Mouse (Mus musculus): Measurements from ENCODE around the gene Fem1b. TPM values are rescaled to one million over a fixed set of nuclear protein-coding genes. Genes with fewer than 3 reads are reported as not detected.
"Not testable (repeated sequence)": the region's sequence is repeated elsewhere in the genome, so short reads cannot be mapped to it uniquely, and the experiment has no call there.

The Fem1b gene
- total RNA-seq, 1 experiment from 2014 or later, result 61.0 TPM

DNA sequence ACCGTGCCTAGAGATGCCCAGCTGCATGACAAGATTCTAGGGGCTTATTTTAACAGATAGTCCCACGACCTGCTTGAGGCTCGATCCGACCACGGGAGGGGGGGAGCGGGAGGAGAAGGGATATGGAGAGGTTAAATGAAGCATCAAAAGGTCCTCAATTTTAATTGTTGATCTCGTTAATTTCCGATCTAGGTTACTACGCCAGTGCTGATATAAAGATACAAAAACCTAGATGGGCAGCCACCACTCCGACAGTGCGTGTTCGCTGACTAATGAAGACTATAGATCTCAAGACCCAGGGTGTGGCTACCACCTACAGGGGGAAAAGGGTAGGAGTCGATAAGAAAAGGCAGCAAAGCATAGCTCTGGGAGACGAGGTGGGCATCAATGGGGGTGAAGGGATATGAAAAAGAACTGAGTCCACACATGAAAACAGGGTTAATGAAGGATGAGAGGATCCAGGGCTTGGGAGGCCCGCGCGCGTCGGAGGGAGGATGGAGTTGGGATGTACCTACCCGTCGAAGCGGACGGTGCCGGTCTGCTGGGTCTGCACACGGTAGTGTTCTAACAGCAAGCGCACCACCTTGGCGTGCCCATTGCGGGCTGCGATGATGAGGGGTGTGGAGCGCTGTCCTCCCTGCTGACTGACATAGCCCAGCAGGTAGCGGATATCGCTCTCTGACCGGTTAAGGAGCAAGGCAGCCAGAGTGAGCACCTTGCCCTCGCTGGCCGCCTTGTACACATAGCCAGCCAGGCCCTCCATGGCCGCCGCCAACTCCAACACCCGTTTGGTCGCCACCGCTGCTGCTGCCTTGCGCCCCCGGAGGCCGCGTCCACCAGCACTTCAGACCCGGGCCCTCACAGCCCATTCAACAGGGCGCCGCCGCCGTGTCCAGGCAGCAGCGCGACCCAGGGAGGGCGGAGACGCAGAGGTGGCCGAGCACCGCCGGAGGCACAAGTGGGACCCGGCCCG lies 905 bp downstream of the Fem1b start:
- ATAC-seq (replicated peaks in 1 of 2; ENCODE audit: insufficient read depth in 1 of 2, low FRiP score in 2 of 2, low TSS enrichment in 1 of 2, low read depth in 1 of 2, poor library complexity in 2 of 2, severe bottlenecking in 2 of 2), result peak in 1 of 2 experiments; percentile 42; a peak in 2 of 4 replicates

- no peak for ATAC-seq (replicated peaks in 1 of 2; ENCODE audit: insufficient read depth in 1 of 2, low FRiP score in 2 of 2, low TSS enrichment in 1 of 2, low read depth in 1 of 2, poor library complexity in 2 of 2, severe bottlenecking in 2 of 2)
Observed at GRCm38 (mm10) chr9:62810095-62810494, 1.6 kb downstream of the Fem1b start.

DNA sequence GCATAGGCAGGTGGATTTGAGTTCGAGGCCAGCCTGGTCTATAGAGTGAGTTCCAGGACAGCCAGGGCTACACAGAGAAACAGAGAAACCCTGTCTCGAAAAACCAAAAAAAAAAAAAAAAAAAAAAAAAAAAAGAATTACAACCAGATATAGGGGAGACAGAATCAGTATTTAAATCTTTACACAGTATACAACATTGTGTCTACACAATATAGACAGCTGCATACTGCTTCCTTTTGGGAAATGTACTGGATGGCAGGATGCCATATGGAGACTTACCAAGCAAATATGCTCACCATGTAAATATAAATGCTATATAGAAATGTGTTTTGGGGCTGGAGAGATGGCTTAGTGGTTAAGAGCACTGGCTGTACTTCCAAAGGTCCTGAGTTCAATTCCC lies 12.5 kb downstream of the Fem1b start:
- not testable (repeated sequence) for ATAC-seq (replicated peaks in 1 of 2; ENCODE audit: insufficient read depth in 1 of 2, low FRiP score in 2 of 2, low TSS enrichment in 1 of 2, low read depth in 1 of 2, poor library complexity in 2 of 2, severe bottlenecking in 2 of 2)

DNA sequence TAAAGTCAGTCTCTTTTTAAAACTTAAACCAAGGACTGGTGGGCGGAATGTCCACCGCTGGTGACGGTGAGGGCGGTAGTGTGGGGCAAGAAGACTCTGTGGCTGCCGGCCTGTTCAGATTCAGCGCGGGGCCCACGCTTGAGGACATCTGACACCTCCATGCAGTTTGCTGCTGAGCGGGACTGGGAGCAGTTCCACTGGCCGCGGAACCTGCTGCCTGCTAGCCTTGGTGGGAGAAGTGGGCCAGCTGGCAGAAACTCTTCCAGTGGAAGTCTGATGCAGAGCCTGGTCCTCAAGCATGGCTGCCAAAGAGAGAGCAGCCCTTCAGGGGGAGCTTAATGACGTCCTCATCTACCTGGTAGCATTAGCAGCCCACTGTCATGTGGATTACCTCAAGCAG lies 21.9 kb downstream of the Fem1b start:
- ATAC-seq (replicated peaks in 1 of 2; ENCODE audit: insufficient read depth in 1 of 2, low FRiP score in 2 of 2, low TSS enrichment in 1 of 2, low read depth in 1 of 2, poor library complexity in 2 of 2, severe bottlenecking in 2 of 2), result no peak

DNA sequence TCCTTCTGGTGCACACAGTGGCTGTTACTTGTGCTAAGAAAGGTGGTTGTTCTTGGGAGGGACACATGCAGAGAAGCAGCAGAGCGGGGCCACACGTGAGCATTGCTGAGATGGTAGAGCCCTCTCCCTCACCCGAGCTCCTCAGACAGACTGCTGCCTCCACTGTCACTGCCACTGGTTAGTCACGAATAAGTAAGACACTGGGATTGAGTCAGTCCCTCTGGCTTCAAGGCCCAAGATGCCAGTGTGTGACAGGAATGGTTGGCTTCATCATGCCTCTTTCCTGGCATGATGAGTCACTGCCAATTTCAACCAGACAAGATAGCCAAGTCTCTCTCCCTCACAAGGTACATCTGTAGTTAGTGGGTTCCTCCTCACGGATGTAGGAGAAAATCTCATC lies 25.0 kb downstream of the Fem1b start:
- no peak for ATAC-seq (replicated peaks in 1 of 2; ENCODE audit: insufficient read depth in 1 of 2, low FRiP score in 2 of 2, low TSS enrichment in 1 of 2, low read depth in 1 of 2, poor library complexity in 2 of 2, severe bottlenecking in 2 of 2)

GRCm38 (mm10) chr9:62784233-62784632 lies 27.5 kb downstream of the Fem1b start:
- no peak for ATAC-seq (replicated peaks in 1 of 2; ENCODE audit: insufficient read depth in 1 of 2, low FRiP score in 2 of 2, low TSS enrichment in 1 of 2, low read depth in 1 of 2, poor library complexity in 2 of 2, severe bottlenecking in 2 of 2)

DNA sequence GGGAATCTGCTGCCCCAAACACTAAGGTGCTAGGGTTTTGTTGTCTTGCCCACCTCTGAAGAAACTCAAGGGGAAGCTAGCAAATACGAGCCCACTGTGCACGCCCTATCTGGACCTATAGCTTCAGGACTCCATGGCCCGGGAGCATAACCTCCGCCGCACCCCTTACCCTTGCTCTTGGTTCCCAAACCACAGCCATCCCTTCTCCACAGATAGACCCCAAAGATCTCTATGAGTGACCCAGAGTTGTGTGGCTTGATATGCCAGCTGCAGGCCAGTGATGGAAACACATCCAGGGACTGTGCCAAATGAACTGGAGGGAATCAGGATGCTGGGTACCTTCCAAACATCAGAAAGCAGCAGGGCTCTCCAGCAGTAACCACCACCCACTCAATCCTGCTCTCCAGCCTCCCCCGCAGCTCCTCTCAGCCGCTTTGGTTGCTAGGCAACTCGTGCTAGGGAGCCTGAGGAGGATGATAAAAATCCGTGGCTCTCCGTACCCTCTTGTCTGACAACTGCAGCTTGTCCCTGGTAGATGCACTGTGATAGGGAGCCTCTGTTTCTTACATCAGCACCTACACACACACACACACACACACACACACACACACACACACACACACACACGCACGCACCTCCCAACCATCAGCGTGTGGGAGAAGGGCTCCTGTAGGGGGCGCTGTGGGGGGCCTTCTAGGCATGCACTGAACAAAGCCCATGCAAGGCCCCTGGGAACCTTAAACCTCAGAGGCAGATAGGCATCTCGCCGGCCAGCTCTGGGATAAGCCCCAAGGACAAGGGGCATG lies 28.6 kb downstream of the Fem1b start:
- ATAC-seq (replicated peaks in 1 of 2; ENCODE audit: insufficient read depth in 1 of 2, low FRiP score in 2 of 2, low TSS enrichment in 1 of 2, low read depth in 1 of 2, poor library complexity in 2 of 2, severe bottlenecking in 2 of 2), result no peak

DNA sequence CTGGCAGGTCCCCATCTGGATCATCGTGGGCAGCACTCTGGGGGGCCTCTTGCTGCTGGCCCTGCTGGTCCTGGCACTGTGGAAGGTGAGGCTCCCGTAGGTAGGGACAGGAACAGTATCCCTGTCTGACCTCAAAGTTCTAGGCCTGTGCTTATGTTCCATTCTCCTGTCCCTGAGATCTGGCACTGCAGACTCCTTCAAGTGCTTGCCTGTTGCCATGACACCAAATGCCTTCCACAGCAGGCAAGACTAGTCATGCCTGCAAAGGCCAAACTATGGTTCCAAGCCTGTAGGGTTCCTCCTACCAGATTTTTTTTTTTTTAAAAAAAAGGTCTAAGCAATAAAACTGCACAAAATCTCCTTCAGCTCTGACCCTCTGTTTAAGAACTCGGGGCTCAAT lies 29.8 kb downstream of the Fem1b start:
- no peak for ATAC-seq (replicated peaks in 1 of 2; ENCODE audit: insufficient read depth in 1 of 2, low FRiP score in 2 of 2, low TSS enrichment in 1 of 2, low read depth in 1 of 2, poor library complexity in 2 of 2, severe bottlenecking in 2 of 2)

- ATAC-seq (replicated peaks in 1 of 2; ENCODE audit: insufficient read depth in 1 of 2, low FRiP score in 2 of 2, low TSS enrichment in 1 of 2, low read depth in 1 of 2, poor library complexity in 2 of 2, severe bottlenecking in 2 of 2), result no peak
Observed at GRCm38 (mm10) chr9:62778721-62779120, 33.0 kb downstream of the Fem1b start.

- peak; percentile 71 to 85 for ATAC-seq (replicated peaks in 1 of 2; ENCODE audit: insufficient read depth in 1 of 2, low FRiP score in 2 of 2, low TSS enrichment in 1 of 2, low read depth in 1 of 2, poor library complexity in 2 of 2, severe bottlenecking in 2 of 2)
Observed at GRCm38 (mm10) chr9:62777461-62777860, 34.3 kb downstream of the Fem1b start.

DNA sequence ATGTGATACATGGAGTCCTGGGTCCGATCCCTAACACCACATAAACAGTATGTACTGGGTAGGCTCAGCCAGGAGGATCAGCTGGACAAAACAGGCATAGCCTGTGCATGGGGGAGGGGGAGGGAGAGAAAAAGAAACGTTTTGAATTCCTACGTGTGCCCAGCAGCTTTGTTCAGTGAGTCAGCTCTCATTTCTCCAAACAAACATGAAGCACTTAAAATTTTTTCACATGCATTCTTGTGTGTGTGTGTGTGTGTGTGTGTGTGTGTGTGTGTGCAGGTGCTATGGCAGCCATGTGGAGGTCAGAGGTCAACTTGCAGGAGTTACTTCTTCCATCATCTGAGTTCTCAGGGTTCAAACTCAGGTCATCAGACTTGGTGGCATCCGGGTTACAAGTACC lies 36.3 kb downstream of the Fem1b start:
- ATAC-seq (replicated peaks in 1 of 2; ENCODE audit: insufficient read depth in 1 of 2, low FRiP score in 2 of 2, low TSS enrichment in 1 of 2, low read depth in 1 of 2, poor library complexity in 2 of 2, severe bottlenecking in 2 of 2), result no peak

- ATAC-seq (replicated peaks in 1 of 2; ENCODE audit: insufficient read depth in 1 of 2, low FRiP score in 2 of 2, low TSS enrichment in 1 of 2, low read depth in 1 of 2, poor library complexity in 2 of 2, severe bottlenecking in 2 of 2), result no peak
Observed at GRCm38 (mm10) chr9:62772746-62773145, 39.0 kb downstream of the Fem1b start.

DNA sequence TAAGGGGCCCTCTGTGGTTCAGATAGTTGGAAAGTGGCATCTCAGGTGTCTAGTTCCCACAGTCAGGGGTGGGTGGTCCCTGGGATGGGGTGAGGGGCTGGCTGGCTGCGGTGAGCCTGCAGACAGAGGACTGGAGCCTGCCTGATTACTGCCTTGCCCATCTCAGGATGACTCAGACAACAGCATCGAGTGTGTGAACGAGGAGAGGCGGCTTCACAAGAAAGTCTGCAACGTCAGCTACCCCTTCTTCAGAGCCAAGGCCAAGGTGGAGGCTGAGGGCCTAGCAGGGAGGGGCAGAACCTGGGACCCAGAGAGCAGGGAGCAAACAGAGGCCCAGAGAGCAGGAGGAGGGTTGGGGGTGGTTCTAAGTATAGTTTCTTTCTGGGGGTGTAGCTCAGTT lies 43.4 kb downstream of the Fem1b start:
- no peak for ATAC-seq (replicated peaks in 1 of 2; ENCODE audit: insufficient read depth in 1 of 2, low FRiP score in 2 of 2, low TSS enrichment in 1 of 2, low read depth in 1 of 2, poor library complexity in 2 of 2, severe bottlenecking in 2 of 2)

DNA sequence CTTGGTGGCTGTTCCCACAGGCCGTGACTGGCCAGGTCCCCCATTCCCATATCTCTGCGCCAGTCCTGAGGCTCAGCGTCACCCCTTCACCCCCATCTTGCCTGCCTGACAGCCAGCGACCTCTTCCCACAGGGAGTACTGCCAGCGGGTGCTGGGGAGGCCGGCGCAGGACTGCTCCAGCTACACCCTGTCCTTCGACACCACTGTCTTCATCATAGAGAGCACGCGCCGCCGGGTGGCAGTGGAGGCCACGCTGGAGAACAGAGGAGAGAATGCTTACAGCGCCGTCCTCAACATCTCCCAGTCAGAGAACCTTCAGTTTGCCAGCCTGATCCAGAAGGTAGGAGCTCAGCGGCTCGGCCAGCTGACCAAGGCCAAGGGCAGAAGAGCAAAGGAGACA lies 44.3 kb downstream of the Fem1b start:
- no peak for ATAC-seq (replicated peaks in 1 of 2; ENCODE audit: insufficient read depth in 1 of 2, low FRiP score in 2 of 2, low TSS enrichment in 1 of 2, low read depth in 1 of 2, poor library complexity in 2 of 2, severe bottlenecking in 2 of 2)

GRCm38 (mm10) chr9:62765346-62765745 lies 46.4 kb downstream of the Fem1b start:
- no peak for ATAC-seq (replicated peaks in 1 of 2; ENCODE audit: insufficient read depth in 1 of 2, low FRiP score in 2 of 2, low TSS enrichment in 1 of 2, low read depth in 1 of 2, poor library complexity in 2 of 2, severe bottlenecking in 2 of 2)

DNA sequence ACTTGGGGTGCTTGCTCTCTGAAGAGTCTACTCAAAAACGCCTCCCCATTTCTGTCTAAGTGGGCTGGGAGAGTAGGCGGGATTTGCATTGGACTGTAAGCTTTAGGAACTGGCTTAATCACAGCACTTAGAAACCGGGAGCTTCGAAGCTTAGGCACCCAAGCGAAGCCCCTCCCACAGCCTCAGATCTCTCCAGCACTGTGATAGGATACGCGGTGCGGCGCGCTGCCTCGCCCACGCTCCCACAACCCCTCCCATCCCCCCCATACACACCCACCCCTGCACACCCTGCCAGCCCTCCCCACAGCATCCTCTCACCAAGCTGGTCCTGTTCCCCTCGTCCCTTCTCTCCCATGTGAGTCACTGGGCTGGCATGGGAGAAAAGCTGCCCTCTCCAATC lies 48.3 kb downstream of the Fem1b start:
- no peak for ATAC-seq (replicated peaks in 1 of 2; ENCODE audit: insufficient read depth in 1 of 2, low FRiP score in 2 of 2, low TSS enrichment in 1 of 2, low read depth in 1 of 2, poor library complexity in 2 of 2, severe bottlenecking in 2 of 2)

- ATAC-seq (replicated peaks in 1 of 2; ENCODE audit: insufficient read depth in 1 of 2, low FRiP score in 2 of 2, low TSS enrichment in 1 of 2, low read depth in 1 of 2, poor library complexity in 2 of 2, severe bottlenecking in 2 of 2), result no peak
Observed at GRCm38 (mm10) chr9:62759601-62760000, 52.1 kb downstream of the Fem1b start.

GRCm38 (mm10) chr9:62758288-62758687 lies 53.4 kb downstream of the Fem1b start:
- no peak for ATAC-seq (replicated peaks in 1 of 2; ENCODE audit: insufficient read depth in 1 of 2, low FRiP score in 2 of 2, low TSS enrichment in 1 of 2, low read depth in 1 of 2, poor library complexity in 2 of 2, severe bottlenecking in 2 of 2)
